Mouse (Mus musculus) embryonic fibroblast, embryonic 13.5 days (primary cell): Measurements from ENCODE around the gene Psmc3.

Experiments
- CTCF ChIP-seq: IDR thresholded peaks from 2 replicates; pipeline ENCODE4 v1.5.1; 2011; ENCODE audit warnings: mild to moderate bottlenecking, control low read depth, low read length, moderate library complexity, borderline replicate concordance; ENCODE audit not compliant: insufficient read depth
- POLR2A ChIP-seq: IDR thresholded peaks from 2 replicates; pipeline ENCODE4 v1.6.1; 2011; ENCODE audit warnings: low read depth, mild to moderate bottlenecking, control low read depth, low read length, moderate library complexity

DNA sequence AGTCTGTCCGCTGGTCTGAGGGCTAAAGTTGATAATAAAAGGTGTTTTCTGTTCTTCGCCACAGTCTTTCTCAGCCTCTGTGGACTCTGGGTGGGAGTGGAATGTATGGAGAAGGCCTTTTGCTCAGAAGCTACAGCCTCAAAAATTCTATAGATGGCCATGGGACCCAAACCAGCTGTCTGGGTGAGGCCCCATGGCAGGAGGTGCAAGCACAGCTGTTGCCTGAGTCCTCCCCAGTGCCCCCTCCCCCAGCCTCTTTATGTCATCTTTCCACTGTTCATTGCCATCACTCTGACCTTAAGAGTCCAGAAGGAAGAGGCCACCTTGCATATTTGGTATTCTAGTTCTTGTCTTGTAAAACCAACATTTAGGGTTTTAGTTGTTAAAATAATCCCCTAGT lies 5.6 kb downstream of the Psmc3 start:
- no peak for TF ChIP-seq CTCF
- TF ChIP-seq POLR2A = no peak
